Mouse (Mus musculus): ENCODE results near the gene Dpp6. TPM values are rescaled to one million over a fixed set of nuclear protein-coding genes. Genes with fewer than 3 reads are reported as not detected.

The Dpp6 gene
- total RNA-seq, 2 experiments from 2014 or later = 0.25 to 0.49 TPM

DNA sequence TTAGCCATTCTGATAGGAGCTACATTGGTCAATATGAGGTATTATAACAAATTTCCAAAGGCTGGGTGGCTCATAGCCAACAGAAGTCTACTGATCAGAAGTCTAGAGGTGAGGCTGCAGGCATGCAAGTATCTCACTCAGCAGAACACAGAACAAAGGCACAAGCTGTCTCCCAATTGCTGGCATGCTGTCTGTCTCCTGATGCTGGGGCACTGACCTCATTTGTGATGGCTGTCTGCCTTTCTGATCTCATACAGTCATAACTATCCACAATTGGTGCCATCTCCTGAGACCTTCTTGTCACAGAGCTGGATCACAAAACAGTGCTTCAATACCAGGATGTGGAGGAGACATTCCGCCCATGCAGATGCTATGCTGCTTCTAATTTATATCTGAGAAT lies 709.9 kb downstream of the Dpp6 start:
- DNase-seq = no peak

DNA sequence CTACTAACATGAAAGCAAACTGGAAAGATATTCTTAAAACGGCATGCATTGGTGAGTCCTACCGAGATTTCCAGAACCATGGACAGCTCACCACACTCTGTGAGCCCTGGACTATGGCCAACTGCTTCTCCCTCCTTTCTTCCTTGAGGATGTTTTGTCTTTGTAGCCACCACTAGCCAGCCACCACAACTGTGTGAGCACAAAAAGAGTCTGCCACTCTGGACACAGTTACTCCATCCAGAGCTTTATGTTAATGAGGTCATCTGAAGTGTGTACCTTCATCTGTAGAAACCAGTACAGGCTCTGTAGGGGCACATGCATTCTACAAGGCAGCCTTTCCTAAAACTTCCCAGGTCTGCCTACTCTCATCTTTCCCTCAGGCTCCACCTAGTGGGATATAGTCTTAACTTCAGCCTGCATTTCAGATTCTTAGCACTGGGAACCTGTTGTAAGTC lies 727.8 kb downstream of the Dpp6 start:
- peak in 1 of 2 experiments; percentile 9 for DNase-seq

DNA sequence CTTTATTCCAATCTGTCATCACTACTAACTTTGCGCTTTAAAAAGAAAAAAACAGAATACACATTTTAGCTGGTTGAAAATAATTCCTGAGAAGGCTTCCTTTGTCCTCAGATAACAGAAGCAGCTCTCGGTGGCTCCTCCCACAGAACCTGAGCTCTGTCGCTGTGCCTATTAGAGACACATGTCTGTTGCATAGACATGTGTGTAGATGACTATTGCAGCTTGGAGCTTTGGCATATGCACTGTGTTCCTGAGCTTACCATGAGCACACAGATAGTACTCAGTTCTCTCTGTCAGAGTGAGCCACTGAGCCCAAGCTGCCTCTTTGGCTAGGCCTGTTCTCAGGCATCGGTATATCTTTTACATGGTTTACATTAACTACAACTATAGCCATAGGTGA lies 732.3 kb downstream of the Dpp6 start:
- no peak for DNase-seq

DNA sequence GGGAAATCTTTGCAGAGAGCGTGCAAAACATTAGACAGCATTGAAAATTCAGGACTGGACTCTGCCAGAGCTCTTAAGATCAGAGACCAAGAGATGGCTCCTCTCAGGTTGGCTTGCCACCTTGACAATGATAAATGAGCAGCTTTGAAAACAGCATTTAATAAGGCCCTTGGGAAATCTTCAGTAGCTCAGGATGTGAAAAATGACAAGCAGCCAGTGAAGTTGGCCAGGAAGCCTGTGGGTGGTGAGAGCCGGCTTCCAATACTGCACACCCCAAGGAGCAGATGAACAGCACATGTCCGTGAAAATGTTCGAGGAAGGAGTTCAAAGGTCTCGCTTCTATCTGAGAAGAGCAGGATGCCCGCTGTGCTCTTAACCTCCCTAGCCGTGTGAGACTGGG lies 748.7 kb downstream of the Dpp6 start:
- no peak for DNase-seq

DNA sequence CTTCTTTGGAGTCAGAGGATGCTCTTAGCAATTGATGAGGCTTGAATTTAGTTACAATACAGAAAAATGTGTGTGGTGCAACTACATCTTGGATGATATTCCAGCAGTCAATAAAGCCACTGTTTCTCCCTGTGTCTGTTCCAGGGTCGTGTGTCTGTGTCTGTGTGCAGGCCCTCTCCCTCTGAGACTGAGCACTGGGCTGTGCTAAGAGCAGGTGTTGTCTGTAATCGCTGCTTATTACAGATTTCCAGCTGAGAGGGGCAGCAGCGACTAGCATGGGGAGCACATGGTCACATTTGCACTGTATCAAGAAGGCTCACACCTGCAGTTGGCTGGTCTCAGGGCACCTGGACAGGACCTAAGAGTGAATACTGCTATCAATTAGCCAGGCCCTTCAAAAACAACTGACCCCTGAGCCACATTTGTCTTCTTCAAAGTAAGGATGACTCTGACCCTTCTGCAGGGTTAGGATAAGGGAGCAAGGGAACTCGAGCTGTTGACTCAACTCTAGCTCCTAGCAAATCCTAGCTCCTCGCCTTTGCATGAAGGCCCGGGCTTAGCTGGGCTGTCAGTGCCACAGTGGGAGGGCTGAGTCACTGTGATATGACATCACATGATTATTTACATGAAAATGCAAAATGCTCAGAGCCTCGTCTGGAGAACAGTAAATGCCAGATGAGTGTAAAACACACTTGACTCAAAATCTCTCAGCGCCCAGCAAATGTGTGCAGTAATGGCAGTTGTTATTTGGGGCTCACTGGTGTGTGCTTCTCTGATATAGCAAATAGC lies 771.2 kb downstream of the Dpp6 start:
- DNase-seq = no peak

DNA sequence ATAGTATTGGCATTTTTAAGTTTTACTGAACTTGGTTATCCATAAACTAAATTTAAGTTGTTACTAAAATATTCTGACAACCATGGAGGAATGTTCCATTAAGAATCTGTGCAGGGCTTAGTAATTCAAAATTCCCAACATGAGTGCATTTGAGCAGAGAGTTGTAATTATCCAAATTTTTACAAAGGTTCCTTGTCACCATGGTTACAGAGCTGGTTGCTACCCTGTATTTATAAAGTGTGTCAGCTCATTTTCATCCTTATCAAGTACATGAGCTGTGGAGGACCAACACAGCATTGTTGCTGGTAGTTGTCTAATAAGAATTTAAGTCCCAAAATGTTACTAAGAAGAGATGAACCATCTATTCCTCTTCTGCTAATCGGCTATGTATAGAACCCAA lies 787.1 kb downstream of the Dpp6 start:
- DNase-seq = no peak

DNA sequence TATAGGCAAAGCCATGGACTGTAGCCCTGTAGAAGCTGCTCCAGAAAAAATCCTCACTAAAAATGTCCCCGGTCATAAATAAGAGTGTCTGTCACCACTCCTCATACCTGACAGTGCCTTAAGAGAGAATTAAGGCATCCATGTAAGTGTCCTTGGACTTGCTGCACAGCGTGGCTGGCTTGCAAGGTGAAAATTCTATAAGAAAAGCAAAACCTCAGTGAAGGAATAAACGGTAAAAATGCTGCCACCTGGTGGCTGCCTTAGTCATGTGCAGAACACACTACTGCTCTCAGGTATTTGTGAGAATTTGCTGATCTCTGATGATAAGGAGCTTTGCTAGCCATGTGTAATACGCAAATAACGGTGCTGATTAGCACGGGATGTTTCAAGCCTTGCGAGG lies 798.8 kb downstream of the Dpp6 start:
- peak in 1 of 2 experiments; percentile 34 for DNase-seq

DNA sequence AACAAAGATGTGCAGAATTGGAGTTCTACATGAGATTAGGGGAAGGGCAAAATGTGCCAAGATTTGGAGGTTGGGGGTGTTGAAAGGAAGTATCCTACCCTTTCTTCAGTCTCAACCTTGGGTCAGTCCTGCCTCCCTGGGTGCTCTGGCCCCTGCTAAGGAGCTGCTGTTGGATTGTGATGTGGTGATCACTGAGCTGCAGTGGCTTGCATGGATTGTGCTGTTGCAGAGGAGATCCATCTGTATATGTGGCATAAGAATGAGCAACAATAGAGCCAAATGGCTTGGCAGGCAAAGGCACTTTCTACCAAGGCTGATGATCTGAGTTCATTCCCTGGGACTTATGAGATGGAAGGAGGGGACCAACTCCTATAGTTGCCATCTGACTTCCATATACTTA lies 804.8 kb downstream of the Dpp6 start:
- DNase-seq = no peak

DNA sequence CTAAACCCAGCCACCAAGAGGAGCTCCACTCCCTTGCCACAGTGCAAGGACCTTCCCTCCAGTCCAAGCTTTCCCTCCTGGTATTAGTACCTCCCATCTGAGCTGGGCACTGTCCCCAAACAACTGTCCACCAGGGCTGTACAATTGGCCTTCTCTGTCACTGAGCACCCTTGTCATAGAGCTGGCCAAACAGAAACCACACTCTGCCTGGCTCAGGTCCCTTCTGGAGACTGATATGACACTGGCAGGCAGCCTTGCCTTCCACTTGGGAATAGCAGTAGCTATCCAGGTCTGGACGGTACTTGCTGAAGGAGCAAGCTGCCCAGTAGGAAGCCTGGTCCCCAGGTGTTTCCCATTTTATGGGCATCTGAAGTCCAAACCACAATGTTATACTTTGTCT lies 806.9 kb downstream of the Dpp6 start:
- peak; percentile 42 to 58 for DNase-seq

DNA sequence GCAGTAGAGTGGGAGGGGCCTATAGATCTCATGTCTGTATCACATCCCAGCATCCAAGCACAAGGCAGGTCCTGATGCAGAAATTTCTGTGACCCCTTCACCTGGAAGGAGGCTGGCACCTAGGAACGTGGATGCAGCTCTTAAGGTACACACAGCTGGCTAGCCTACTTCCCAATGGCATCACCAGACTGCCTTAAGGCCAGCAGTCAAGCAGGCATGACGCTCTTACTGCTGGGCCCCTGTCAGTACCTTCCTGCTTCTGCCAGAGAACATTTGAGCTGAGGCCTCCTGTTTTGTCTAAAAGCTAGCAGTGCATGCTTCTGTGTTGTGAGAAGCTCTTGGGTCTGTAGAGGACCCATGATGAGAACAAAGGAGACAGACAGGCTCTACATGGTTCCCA lies 815.1 kb downstream of the Dpp6 start:
- no peak for DNase-seq

DNA sequence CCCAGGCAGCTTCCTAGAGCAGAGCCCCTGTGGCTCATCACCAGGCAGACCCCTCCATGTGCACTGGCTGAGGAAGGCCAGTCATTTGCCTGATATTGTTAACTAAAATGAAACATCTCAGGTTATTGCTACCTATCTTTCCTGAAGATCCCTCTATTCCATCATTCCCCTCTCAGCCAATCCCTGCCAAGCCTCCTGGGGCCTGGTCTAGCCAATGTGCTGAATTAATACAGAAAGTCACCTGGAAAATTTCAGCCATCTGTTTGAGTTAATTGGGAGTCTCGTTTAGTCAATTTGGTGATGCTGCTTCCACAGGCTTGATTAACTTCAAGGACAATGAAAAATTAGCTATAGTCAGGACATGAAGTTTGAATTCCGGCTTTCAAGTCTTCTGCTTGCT lies 818.9 kb downstream of the Dpp6 start:
- no peak for DNase-seq

DNA sequence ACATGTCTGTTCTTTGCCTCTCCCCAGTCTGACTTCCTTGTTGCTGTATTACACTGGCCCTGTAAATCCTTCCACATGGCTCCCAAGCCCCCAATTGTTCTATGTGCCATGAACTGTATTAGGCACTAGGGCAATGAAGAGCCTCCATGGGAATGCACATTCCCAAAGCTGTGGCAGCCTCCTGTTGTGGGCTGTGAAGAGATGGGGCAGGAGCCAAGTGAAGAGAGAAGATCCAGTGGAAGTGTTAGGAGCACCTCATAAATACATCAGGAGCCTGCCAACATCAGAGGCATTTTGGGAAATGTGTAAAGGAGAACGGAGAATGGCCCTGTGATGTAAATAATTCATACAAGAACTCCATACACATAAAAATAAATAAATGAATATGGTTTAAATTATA lies 824.9 kb downstream of the Dpp6 start:
- DNase-seq = no peak

DNA sequence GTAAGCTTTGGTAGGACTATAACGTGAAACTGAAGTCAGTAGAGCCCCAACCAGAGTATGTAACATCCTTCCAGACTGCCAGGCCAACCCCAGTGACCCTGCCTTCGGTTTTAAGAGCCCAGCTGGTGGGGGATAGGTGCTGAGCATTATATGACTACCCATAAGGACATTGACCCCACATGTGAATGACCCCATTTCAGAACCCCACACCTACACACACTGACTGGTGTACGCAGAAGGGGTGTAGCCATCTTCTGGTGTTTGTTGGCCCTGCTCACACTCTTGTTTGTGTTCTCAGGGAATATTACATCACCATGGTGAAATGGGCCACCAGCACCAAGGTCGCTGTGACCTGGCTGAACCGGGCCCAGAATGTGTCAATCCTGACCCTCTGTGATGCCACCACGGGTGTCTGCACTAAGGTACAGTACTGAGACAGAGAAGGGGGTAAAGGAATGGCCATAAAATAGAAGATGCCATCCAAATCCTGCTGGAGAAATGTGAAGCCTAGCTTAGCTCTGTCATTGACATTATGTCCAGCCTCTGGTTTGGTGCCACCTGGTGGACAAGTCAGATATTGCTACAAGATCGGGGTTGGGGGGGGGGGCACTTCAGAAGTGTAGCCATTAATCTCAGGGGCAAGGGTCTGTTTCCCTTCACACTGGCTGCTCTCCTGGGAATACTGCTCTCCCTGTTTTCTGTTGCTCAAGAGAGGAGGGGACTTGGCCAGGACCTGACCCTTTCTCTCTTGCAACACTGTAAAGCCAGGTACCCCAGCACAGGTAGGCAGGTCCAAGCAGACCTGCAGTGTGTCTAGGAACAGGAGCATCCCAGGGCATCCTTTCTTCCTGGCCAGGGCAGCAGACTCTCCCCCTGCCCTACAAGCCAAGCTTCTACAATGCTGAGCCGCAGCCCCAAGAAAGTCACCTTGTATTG lies 835.1 kb downstream of the Dpp6 start:
- DNase-seq = peak in 1 of 2 experiments; percentile 67

DNA sequence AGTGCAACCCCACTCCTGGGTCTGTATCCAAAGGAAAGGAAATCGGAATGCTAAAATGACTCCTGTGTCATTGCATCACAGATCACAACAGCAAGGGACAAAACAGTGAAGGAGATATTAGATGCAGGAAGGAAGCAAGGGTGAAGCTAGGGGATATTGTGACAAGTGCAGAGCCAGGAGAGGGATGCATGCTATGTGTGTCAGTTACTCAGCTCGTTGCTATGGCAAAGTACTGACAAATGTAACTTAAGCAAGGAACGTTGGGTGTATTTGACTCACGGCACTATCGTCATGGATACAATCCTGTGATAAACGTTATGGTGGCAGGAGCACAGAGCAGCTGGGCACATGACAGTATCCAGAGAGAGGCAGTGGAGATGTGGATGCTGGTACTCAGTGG lies 839.1 kb downstream of the Dpp6 start:
- no peak for DNase-seq

DNA sequence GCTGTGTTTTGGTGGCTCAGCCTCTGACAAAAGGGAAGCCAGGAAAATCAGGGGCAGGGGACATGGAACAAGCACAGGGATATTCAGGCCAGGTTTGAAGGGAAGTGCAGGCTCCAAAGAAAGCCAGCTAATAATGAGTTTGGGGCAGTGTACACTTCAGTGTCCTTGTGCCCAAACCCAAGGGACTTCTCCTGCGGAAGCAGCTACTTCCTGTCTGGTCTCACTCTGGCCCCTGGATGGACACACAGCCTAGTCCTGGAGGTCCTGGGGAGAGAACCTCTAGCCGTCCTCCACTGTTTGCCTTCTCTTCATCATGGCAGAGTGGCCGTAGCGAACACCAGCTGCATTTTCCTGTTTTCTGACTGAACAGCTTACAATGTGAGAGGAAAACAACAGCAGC lies 840.7 kb downstream of the Dpp6 start:
- peak in 1 of 2 experiments; percentile 15 for DNase-seq

DNA sequence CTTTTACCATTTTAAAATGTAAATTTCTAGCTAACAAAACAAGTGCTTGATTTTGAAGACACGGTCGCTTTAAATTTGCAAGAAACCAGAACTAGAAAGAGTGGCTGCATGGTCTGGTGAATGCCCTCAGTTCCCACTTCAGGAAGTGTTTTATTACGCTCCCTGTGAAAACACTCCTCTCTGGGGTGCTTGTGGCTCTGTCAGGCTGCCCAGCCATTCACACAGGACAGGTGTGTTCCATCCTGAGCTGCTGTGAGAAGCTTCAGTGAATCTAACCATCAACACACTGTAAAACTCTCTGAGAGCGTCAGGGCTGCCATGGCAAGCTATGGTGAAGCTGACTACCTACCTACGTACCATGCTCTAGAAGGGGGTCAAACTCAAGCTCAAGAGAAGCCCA lies 841.2 kb downstream of the Dpp6 start:
- no peak for DNase-seq

DNA sequence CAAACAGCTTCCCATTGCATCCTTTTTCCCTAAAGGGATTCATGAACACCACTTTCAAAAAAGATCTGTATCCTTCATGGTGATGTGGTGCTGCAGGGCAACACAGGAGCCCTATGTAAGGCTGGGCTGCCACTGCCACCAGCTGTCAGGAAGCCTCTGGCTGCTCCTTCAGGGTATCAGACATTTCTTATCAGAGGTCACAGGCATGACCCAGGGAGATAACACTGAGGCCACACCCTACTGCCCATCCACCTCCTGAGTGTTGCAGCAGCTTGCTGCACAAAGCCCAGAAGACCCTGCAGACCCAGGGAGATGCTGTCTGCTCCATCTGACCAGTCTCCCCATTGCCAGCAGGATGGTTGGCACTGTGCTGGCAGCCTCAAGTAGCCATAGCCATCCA lies 841.6 kb downstream of the Dpp6 start:
- no peak for DNase-seq

DNA sequence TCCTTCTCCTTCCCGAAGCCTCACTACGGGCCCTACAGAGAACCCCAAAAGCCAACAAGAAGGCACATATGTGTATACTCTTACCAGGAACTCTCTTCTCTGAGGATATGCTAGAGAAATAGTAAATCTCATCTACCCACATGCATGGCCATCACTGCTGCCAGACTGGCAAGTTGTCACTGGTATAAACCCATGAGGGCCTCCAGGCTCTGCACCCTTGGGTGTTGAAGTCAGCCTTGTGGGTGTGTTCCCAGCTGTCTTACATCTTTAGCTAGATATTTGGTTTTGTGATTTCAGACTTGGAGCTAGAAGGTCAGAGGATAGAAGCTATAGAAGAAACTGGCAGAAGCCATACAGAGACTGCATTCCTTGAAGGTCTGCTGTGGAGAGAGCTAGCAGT lies 842.0 kb downstream of the Dpp6 start:
- DNase-seq = no peak

DNA sequence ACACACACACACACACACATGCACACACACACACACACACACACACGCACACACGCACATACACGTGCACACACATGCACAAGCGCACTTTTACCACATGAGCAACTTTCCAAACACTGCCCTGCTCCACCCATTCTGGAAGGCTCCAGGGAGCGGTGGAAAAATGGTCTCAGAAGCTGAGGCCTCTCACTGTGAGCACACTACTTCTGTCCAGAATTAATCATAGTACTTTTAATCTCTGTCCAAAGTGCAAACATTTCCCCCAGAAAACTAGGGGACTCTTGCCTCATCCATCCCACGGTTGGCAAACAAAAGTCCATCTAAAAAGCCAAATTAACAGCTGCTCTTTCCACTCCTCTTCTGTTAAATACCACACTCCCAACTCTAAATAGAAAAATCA lies 842.8 kb downstream of the Dpp6 start:
- DNase-seq = peak; percentile 47 to 50

DNA sequence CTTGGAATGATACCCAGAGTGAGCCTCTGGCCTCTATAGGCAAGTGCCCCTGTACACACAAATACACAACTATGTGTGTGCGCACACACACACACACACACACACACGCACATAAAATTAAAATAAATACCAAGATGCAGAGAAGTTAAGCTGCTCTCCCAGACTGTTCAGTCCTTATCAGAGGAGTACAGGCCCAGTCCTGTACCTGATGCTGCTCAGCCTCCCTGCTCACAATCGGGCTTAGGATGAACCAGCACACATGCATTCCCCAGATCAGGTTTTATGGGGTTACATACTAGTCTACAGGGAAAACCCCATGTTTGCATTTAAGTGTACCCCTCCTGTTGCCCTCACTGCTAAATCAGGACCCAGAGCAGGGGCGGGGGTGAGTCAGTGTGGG lies 847.1 kb downstream of the Dpp6 start:
- DNase-seq = no peak

DNA sequence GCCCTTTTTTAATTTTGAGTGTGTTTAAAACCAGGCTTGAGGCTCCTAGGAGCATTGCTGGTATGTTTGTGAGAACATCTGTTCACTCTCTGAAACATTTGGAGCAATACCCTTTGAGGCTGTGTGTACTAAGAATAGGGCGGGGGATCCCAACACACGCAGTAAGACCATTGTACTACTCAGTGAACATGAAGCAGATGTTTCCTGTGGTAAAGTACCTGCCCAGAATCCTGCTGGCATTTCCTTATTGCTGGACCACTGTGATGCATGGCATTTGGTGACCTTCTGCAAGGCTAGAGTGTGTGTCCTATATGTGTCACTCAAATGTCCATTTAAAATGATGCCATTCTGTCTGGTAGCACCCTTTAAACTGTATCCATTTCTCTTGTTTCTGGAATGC lies 854.5 kb downstream of the Dpp6 start:
- no peak for DNase-seq

DNA sequence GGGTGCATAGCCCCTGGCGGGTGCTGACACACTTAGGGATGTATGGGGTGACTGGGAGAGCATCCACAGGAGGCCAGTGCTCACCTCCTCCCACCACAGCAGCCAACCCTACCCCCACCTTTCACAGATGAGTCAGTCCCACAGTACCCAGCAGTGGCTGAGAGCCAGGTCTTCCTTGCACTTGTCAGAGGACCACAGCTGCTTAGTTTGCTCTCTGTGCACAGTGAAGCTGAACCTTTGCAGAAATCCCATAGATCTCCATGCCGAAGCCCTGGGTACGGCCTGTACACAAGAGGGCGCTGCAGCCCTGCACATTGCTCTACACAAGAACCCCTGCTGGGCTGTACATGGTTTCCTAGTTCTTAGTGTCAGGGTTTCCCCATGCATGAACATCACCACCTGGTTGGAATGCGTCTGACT lies 860.3 kb downstream of the Dpp6 start:
- peak in 1 of 2 experiments; percentile 20 for DNase-seq

DNA sequence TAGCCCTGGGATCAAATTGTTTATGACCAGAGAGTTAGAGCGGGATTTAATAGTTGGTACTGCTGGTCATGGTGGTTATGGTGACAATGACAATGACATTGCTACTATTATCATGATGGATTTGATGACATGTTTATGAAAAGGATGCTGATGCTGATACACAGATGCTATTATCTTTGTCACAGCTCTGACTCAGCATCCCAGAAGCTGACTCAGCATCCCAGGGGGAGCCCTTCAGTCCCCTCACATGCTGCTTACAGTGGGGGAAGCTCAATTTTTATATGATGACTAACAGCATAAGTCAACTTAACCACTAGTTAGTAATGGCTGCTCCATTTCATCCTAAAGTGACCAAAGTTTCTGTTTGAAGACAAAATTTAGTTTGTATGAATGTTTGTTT lies 862.1 kb downstream of the Dpp6 start:
- DNase-seq = no peak
